Mouse (Mus musculus) c-Kit-negative CD71-positive TER-119-positive erythroid progenitor cells, embryonic 14.5 days (primary cell): ENCODE results near the gene Sdccag8.

Experiments
- DNase-seq: peaks from one replicate; pipeline ENCODE4 v3.0.0-alpha.2; 2013; ENCODE audit warnings: low read depth, low spot score

The Sdccag8 gene

GRCm38 (mm10) chr1:176982671-176983070 lies 168.2 kb downstream of the Sdccag8 start:
- DNase-seq = no peak

GRCm38 (mm10) chr1:176985691-176986090 lies 171.2 kb downstream of the Sdccag8 start:
- no peak for DNase-seq

- no peak for DNase-seq
These were observed 171.8 kb downstream of the Sdccag8 start for GRCm38 (mm10) chr1:176986275-176986674.

- DNase-seq = no peak
These were observed 172.7 kb downstream of the Sdccag8 start for GRCm38 (mm10) chr1:176986990-176987740.

GRCm38 (mm10) chr1:176991473-176991872 lies 177.0 kb downstream of the Sdccag8 start:
- DNase-seq = no peak

GRCm38 (mm10) chr1:176992517-176992916 lies 178.1 kb downstream of the Sdccag8 start:
- DNase-seq = no peak

GRCm38 (mm10) chr1:176993141-176994010 lies 178.9 kb downstream of the Sdccag8 start:
- no peak for DNase-seq

GRCm38 (mm10) chr1:176994087-176994486 lies 179.6 kb downstream of the Sdccag8 start:
- DNase-seq = no peak

- DNase-seq = no peak
These were observed 180.4 kb downstream of the Sdccag8 start for GRCm38 (mm10) chr1:176994707-176995418.

GRCm38 (mm10) chr1:176995419-176995775 lies 180.9 kb downstream of the Sdccag8 start:
- no peak for DNase-seq

GRCm38 (mm10) chr1:176996166-176996565 lies 181.7 kb downstream of the Sdccag8 start:
- DNase-seq = no peak

GRCm38 (mm10) chr1:176996630-176997201 lies 182.3 kb downstream of the Sdccag8 start:
- no peak for DNase-seq

- DNase-seq = no peak
These were observed 182.8 kb downstream of the Sdccag8 start for GRCm38 (mm10) chr1:176997254-176997653.

- no peak for DNase-seq
These were observed 183.5 kb downstream of the Sdccag8 start for GRCm38 (mm10) chr1:176997711-176998689.

- no peak for DNase-seq
These were observed 184.6 kb downstream of the Sdccag8 start for GRCm38 (mm10) chr1:176999011-176999410.

GRCm38 (mm10) chr1:177002951-177003350 lies 188.5 kb downstream of the Sdccag8 start:
- DNase-seq = no peak

GRCm38 (mm10) chr1:177004041-177004741 lies 189.7 kb downstream of the Sdccag8 start:
- DNase-seq = no peak

- no peak for DNase-seq
These were observed 192.9 kb downstream of the Sdccag8 start for GRCm38 (mm10) chr1:177007405-177007804.

- no peak for DNase-seq
These were observed 194.3 kb downstream of the Sdccag8 start for GRCm38 (mm10) chr1:177008777-177009176.

- DNase-seq = no peak
These were observed 195.6 kb downstream of the Sdccag8 start for GRCm38 (mm10) chr1:177010041-177010440.
